ENCODE assay signal across 23 mouse cellular contexts in genomic region chr17:62836598-62837106, GRCm38 (mm10). TPM values are rescaled to one million over a fixed set of nuclear protein-coding genes. Genes with fewer than 3 reads are reported as not detected.
"Had no signal": no experiment of that assay in that cellular context is flagged by ENCODE, and none has a peak within 500 bp of the region (broad histone marks: within the 10 kb centered on the region; RNA-seq: fewer than 3 reads in every experiment).

No protein-coding gene starts in this region.

- H3K4me1 ChIP-seq: lung, embryonic 15.5 days; megakaryocyte, embryonic 14.5 days; stomach, embryonic 15.5 days had no signal

- H3K4me3 ChIP-seq: limb, embryonic 12.5 days; limb, embryonic 15.5 days; lung, embryonic 15.5 days; megakaryocyte, embryonic 14.5 days; midbrain, embryonic 10.5 days; neural tube, embryonic 12.5 days; stomach, embryonic 15.5 days had no signal

- ATAC-seq: inflammation-experienced regulatory T-cells, adult 6 months; intestine, embryonic 16.5 days; liver, postnatal 0 days had no signal

- H3K4me2 ChIP-seq: limb, embryonic 12.5 days; limb, embryonic 15.5 days; liver, embryonic 11.5 days; lung, embryonic 15.5 days; neural tube, embryonic 12.5 days; stomach, embryonic 15.5 days had no signal

- H3K27ac ChIP-seq: limb, embryonic 12.5 days; limb, embryonic 15.5 days; liver, embryonic 14.5 days; lung, embryonic 15.5 days; midbrain, embryonic 10.5 days; neural tube, embryonic 12.5 days; stomach, embryonic 15.5 days had no signal

- DNase-seq: kidney, adult 18-20 months; kidney, postnatal 10 days; kidney, postnatal 4 days; liver, postnatal 0 days; lung, postnatal 10 days; lung, postnatal 36 days; midbrain, embryonic 14.5 days; retina, postnatal 1 day; right cerebral cortex, postnatal 25 days; spleen, adult 18-20 months; thymus, postnatal 25 days had no signal

- H3K27me3 ChIP-seq: limb, embryonic 15.5 days; lung, embryonic 15.5 days; megakaryocyte, embryonic 14.5 days; neural tube, embryonic 12.5 days; stomach, embryonic 15.5 days had no signal

- H3K9ac ChIP-seq: limb, embryonic 12.5 days; limb, embryonic 15.5 days; liver, embryonic 14.5 days; liver, postnatal 0 days; lung, embryonic 15.5 days; neural tube, embryonic 12.5 days; stomach, embryonic 15.5 days had no signal

- H3K9me3 ChIP-seq: limb, embryonic 15.5 days; lung, embryonic 15.5 days; neural tube, embryonic 12.5 days; stomach, embryonic 15.5 days had no signal

- H3K36me3 ChIP-seq: limb, embryonic 15.5 days; lung, embryonic 15.5 days; neural tube, embryonic 12.5 days; stomach, embryonic 15.5 days had no signal

RNA-seq across cellular contexts. Expression of gene Efna5, which starts 44.5 kb away (rescaled TPM):
- total RNA-seq: neutrophil, adult 5-6 weeks had no signal
